Mouse (Mus musculus) adrenal gland, postnatal 25 days (tissue): ENCODE measurements around the gene Hmcn2. TPM values are rescaled to one million over a fixed set of nuclear protein-coding genes. Genes with fewer than 3 reads are reported as not detected.

Experiments
- DNase-seq: peaks from one replicate; pipeline ENCODE4 v3.0.0; 2021; ENCODE audit warnings: mixed read lengths
- total RNA-seq: library from RNA; stranded (reverse); gene quantifications from 2 replicates; pipeline ENCODE4 v1.2.3, GENCODE M21; 2021

The Hmcn2 gene
- total RNA-seq, 1 experiment from 2014 or later = 0.76 TPM

DNA sequence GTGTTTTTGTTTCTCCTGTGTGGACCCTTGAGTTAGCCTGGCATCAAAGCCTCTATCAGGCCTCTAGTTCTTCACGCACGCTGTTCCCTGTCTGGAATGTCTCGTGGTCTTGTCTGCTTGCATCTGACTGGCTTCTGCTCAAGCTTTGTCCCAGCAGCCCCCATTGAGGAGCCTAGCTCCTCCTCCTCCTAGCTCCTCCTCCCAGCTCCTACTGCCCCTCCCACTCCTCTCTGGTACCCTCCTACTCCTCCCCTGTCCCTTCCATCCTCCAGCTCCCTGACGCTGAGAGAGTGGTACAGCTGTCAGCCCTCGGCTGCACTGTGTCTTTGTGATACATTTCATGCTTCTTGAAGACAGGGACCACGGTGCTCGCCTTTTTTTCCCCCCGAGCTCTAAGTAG lies 104.4 kb downstream of the Hmcn2 start:
- no peak for DNase-seq

- DNase-seq = no peak
Measured at GRCm38 (mm10) chr2:31420914-31421313, 106.7 kb downstream of the Hmcn2 start.

DNA sequence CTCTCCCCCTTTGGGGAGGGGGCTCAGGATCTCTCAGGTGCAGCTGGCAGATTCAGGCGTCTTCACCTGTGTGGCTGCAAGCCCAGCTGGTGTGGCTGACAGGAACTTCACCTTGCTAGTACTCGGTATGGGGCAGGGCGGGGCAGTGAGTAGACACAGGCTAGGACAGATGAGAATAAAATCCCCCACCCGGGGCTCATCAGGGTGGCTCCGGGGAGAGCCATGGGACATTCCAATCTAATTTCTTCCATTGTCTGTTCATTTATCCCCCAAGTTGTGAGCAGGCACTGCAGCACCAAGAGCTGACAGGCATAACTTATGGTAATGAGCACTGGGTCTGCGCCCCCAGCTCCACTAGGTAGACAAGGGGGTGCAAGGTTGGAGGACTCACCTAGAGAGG lies 108.4 kb downstream of the Hmcn2 start:
- DNase-seq = no peak

GRCm38 (mm10) chr2:31431477-31431876 lies 117.3 kb downstream of the Hmcn2 start:
- DNase-seq = no peak

GRCm38 (mm10) chr2:31434746-31435145 lies 120.5 kb downstream of the Hmcn2 start:
- no peak for DNase-seq

GRCm38 (mm10) chr2:31435567-31435966 lies 121.4 kb downstream of the Hmcn2 start:
- peak; percentile 59 for DNase-seq

DNA sequence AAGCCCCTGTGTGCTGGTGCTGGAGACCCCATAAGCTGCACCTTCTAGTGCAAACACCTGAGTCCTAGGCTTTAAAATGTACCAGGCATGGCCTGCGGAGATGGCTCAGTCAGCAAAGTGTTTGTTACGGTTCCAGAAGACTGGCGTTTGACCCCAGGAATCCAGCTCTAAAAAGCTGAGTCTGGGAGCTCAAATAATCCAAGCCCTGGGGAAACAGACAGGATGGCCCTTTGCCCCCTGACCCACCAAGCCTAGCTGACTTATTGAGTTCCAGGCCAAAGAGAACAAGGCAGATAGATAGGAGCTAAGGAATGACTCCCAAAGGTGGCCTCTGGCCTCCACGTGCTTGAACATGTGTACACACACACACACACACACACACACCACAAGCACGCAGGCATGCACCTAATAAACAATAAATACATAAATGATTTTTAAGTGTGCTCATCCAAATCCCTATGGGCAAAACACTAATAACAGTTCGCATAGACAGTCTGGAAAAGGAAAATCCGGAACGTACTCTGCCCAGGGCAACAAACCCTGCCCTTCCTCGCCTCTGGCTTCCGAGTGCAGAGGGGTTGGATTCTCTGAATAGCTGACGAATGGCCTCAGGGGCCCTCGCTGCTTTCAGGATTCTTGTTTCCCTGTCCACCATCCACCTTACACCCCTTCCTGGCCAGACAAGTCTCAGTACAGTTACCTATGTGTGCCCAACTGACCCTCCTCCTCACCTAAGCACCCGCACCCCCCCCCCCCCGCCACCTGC lies 123.4 kb downstream of the Hmcn2 start:
- DNase-seq = no peak

DNA sequence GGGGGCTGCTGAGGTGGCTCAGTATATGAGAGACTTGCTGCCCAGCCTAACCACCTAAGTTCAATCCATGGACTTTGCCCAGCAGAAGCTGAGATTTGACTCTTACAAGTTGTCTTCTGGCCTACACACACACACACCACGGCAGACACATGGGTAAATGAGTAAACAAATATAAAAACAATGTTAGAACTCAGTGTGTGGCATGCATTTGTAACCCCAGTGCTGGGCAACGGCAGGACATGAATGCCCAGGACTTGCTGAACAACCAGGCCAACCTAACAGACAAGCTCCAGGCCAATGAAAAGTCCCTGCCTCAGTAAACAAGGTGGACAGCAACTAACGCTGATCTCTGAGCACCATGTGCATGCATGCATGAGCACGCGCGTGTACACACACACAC lies 125.4 kb downstream of the Hmcn2 start:
- DNase-seq = no peak

GRCm38 (mm10) chr2:31442480-31443160 lies 128.4 kb downstream of the Hmcn2 start:
- no peak for DNase-seq

DNA sequence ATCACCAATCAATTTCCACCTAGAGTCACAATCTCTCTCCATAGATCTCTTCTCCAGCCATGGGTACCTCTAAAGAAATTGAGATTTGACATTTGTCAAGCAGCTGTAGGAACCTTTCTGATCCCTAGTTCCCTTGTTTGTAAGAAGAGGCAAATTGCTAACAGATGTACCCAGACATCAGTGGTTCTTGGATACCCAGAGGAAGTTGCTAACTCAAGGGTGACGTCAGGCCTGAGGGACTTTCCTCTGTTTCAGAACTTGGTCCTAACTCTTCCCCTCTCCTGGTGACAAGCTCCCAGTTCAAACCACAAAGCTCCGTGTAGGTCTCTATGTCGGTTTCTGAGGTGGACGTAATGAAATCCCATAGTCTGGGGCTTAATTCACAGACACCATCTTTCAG lies 131.8 kb downstream of the Hmcn2 start:
- no peak for DNase-seq

DNA sequence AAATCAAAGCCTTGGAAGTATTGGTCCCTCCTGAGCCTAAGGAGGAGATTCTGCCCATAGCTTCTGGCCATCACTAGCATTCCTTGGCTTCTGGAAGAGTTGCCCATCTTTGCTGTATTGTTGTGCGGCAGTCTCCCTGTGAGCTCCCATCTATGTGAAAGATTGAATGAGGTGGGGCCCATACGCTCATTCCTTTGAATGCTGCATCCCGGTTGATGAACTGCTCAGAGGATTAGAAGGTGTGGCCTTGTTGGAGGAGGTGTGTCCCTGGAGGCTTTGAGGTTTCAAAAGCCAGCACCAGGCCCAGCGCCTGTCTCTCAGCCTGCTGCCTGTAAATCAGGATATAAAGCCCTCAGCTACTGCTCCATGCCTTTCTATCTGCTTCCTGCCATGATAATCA lies 132.2 kb downstream of the Hmcn2 start:
- no peak for DNase-seq

GRCm38 (mm10) chr2:31447536-31447935 lies 133.3 kb downstream of the Hmcn2 start:
- no peak for DNase-seq

GRCm38 (mm10) chr2:31448756-31449440 lies 134.7 kb downstream of the Hmcn2 start:
- DNase-seq = no peak

DNA sequence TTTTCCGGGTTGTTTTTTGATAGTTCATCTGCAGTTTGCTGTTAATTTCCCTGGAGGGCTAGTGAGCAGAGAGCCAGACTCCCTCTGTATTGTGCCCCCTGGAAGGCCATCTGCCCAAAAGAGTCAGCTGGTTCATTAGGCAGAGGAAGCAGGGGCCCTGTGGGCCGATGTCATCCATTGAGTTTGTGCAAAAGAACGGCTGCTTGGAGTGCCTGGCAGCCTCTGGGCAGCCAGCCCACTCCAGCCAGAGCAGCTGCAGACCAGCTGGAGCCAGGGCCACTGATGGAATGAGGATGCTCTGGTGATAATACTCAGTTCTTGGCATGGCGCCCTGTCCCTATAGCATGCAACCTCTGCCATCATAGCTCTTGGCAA lies 135.2 kb downstream of the Hmcn2 start:
- DNase-seq = peak; percentile 44

DNA sequence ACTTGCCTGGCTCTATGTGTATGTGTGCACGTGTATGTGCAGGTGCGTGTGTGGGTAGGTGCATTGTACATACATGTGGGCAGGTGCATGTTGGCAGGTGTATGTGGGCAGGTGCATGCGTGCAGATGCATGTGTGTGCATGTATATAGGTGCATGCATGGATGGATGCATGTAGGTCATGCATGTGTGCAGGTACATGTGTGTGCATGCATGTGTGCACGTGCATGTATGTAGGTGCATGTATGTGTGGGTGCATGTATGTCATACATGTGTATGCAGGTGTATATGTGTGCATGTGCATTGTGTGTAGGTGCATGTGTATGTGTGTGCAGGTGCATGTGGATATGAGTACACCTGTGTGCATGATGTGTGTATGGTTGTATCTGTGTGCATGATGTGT lies 135.7 kb downstream of the Hmcn2 start:
- no peak for DNase-seq

GRCm38 (mm10) chr2:31450661-31451060 lies 136.4 kb downstream of the Hmcn2 start:
- no peak for DNase-seq

- no peak for DNase-seq
Measured at GRCm38 (mm10) chr2:31451530-31451929, 137.3 kb downstream of the Hmcn2 start.

DNA sequence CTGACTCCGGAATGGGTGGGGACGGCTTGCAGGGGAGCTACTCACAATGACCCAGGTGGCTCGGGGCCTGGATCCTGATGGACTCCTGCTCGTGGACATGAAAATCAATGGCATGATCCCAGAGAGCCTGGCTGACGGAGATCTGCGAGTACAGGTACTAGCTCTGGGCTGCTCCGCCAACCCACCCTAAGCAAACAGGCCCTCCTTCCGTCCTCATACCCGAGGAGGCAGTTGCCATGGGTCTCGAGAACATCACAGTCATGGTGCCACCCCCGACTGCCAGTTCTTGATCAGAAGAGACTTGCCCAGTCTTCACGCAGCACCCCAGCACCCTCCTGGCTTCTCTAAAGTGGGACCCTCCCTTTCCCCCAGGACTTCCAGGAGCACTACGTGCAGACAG lies 138.8 kb downstream of the Hmcn2 start:
- DNase-seq = no peak

- peak; percentile 40 for DNase-seq
Measured at GRCm38 (mm10) chr2:31453559-31454177, 139.5 kb downstream of the Hmcn2 start.

- peak; percentile 31 for DNase-seq
Measured at GRCm38 (mm10) chr2:31454280-31454679, 140.1 kb downstream of the Hmcn2 start.

DNA sequence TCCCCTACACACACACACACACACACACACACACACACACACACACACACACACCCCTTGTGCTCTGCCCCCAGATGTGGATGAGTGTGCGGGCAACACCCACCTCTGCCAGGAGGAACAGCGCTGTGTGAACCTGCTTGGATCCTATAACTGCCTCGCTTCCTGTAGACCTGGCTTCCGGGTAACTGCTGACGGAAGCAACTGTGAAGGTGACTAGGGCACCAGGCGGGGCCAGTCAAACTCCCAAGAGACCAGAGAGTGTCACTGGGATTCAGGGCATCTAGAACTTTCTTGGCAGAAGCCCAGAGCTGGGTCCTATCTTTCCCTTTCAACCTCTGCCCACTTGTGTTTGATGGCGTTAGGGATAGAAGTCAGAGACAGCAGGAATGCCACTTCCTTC lies 141.2 kb downstream of the Hmcn2 start:
- no peak for DNase-seq

DNA sequence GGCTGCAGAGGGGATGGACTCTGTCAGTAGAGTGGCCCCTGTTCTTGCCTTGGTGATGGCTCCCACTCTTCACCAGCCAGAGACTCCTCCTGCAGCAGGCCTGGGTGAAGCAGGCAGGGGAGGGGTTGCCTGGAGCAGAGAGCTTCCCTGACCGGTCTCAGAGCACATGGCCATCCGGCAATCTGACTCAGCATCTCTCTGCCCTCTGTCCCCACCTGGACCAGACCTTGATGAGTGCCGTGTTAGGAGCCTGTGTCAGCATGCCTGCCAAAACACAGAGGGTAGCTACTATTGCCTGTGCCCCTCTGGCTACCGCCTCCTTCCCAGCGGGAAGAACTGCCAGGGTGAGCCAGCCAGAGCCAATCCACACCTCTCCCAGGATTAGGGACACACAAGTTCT lies 144.2 kb downstream of the Hmcn2 start:
- no peak for DNase-seq
